9 mouse cellular contexts compared by ENCODE assay signal in the genomic region with DNA sequence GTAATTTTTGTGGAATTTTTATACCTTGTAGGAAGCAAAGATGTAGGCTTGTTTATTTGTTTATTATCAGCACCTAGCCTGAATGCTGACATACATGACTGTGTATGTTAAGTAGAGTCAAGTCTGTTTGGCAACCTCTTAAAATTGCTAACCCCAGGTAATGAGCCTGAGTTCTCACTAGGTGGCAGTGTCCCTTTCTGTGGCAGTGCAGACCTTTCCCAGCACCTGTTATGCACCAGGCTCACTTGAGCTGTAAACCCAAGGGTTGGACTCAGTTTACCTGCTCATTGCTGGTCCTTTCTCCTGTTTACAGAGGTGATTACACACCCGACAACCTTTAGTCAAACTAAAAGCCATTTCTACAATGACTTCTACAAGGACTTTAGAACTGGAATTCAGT. TPM values are rescaled to one million over a fixed set of nuclear protein-coding genes. Genes with fewer than 3 reads are reported as not detected.
DNase-seq lines count a peak whose midpoint lies in the region; ATAC-seq and TF ChIP-seq lines count a peak whose summit lies in the region.
"Had no signal": no experiment of that assay in that cellular context is flagged by ENCODE, and none has a peak within 500 bp of the region (broad histone marks: within the 10 kb centered on the region; RNA-seq: fewer than 3 reads in every experiment).

No protein-coding gene starts in this region.

- no peak overlapping the region for H3K9ac ChIP-seq in forebrain, embryonic 11.5 days (ENCODE audit: low read length)
- no peak overlapping the region for H3K9ac ChIP-seq in kidney, postnatal 0 days (ENCODE audit: low read depth, low read length)
- no peak overlapping the region for H3K9ac ChIP-seq in stomach, postnatal 0 days (ENCODE audit: low read length)
- H3K9ac ChIP-seq: limb, embryonic 13.5 days had no signal

- H3K4me2 ChIP-seq in forebrain, embryonic 11.5 days (ENCODE audit: low read depth, low read length, severe bottlenecking) = no peak overlapping the region
- H3K4me2 ChIP-seq in kidney, postnatal 0 days (ENCODE audit: low read length) = no peak overlapping the region
- no peak overlapping the region for H3K4me2 ChIP-seq in stomach, postnatal 0 days (replicated peaks; ENCODE audit: low read depth)
- H3K4me2 ChIP-seq: limb, embryonic 13.5 days had no signal

- no peak overlapping the region for H3K27ac ChIP-seq in forebrain, embryonic 11.5 days (ENCODE audit: low read depth, low read length)
- no peak overlapping the region for H3K27ac ChIP-seq in forebrain, embryonic 10.5 days
- no peak overlapping the region for H3K27ac ChIP-seq in embryonic facial prominence, embryonic 10.5 days (replicated peaks)
- no peak overlapping the region for H3K27ac ChIP-seq in kidney, postnatal 0 days
- no peak overlapping the region for H3K27ac ChIP-seq in stomach, postnatal 0 days (replicated peaks)
- H3K27ac ChIP-seq: limb, embryonic 13.5 days had no signal

- no peak for ATAC-seq in forebrain, embryonic 11.5 days (replicated peaks; ENCODE audit: low FRiP score)
- no peak for ATAC-seq in kidney, postnatal 0 days (replicated peaks; ENCODE audit: low FRiP score, low read depth)
- no peak; the same call in 1 of the 2 replicates for ATAC-seq in stomach, postnatal 0 days (ENCODE audit: low FRiP score, low TSS enrichment)

- TF ChIP-seq EP300 in stomach, postnatal 0 days (optimal IDR thresholded peaks at IDR 0.05) = no peak

- no peaks in the 10 kb centered on the region for H3K36me3 ChIP-seq in forebrain, embryonic 11.5 days (ENCODE audit: control insufficient read depth, insufficient read depth, low read length)
- peaks cover 9% of the 10 kb centered on the region; the same call in 1 of the 2 replicates for H3K36me3 ChIP-seq in forebrain, embryonic 10.5 days (replicated peaks)
- 0 out of 2 replicates have a peak, but pooled peaks cover 4% of the 10 kb centered on the region for H3K36me3 ChIP-seq in embryonic facial prominence, embryonic 10.5 days (replicated peaks)
- no peaks in the 10 kb centered on the region for H3K36me3 ChIP-seq in kidney, postnatal 0 days (ENCODE audit: insufficient read depth, low read length)
- H3K36me3 ChIP-seq in stomach, postnatal 0 days (ENCODE audit: control insufficient read depth, insufficient read depth, low read length) = no peaks in the 10 kb centered on the region
- H3K36me3 ChIP-seq: limb, embryonic 13.5 days had no signal

- no peaks in the 10 kb centered on the region for H3K27me3 ChIP-seq in forebrain, embryonic 11.5 days (ENCODE audit: control insufficient read depth, insufficient read depth, low read length)
- H3K27me3 ChIP-seq in forebrain, embryonic 10.5 days (ENCODE audit: poor library complexity, severe bottlenecking) = no peaks in the 10 kb centered on the region
- no peaks in the 10 kb centered on the region for H3K27me3 ChIP-seq in embryonic facial prominence, embryonic 10.5 days (replicated peaks; ENCODE audit: low read depth, poor library complexity, severe bottlenecking)
- H3K27me3 ChIP-seq in kidney, postnatal 0 days (ENCODE audit: insufficient read depth, low read length) = no peaks in the 10 kb centered on the region
- no peaks in the 10 kb centered on the region for H3K27me3 ChIP-seq in stomach, postnatal 0 days (ENCODE audit: control insufficient read depth, insufficient read depth, low read length)
- H3K27me3 ChIP-seq: limb, embryonic 13.5 days had no signal

- H3K4me3 ChIP-seq in forebrain, embryonic 11.5 days (ENCODE audit: low read depth, low read length) = no peak overlapping the region
- H3K4me3 ChIP-seq in forebrain, embryonic 10.5 days = no peak overlapping the region
- no peak overlapping the region for H3K4me3 ChIP-seq in embryonic facial prominence, embryonic 10.5 days
- no peak overlapping the region for H3K4me3 ChIP-seq in kidney, postnatal 0 days (replicated peaks; ENCODE audit: low read depth, low read length)
- no peak overlapping the region for H3K4me3 ChIP-seq in stomach, postnatal 0 days (ENCODE audit: low read depth, low read length)
- H3K4me3 ChIP-seq: limb, embryonic 13.5 days had no signal

- peak; percentile 64 for DNase-seq in forebrain, embryonic 11.5 days (ENCODE audit: low spot score)
- no peak for DNase-seq in forebrain, embryonic 10.5 days (ENCODE audit: extremely low spot score, low spot score)
- peak; percentile 20 for DNase-seq in urinary bladder, postnatal 25 days (ENCODE audit: low spot score)
- DNase-seq in urinary bladder, adult 2 months (ENCODE audit: low spot score) = no peak
- peak; percentile 36 for DNase-seq in embryonic facial prominence, embryonic 10.5 days (ENCODE audit: low spot score)
- peak; percentile 74 for DNase-seq in kidney, postnatal 0 days (ENCODE audit: low spot score)
- peak; percentile 39 for DNase-seq in lung, postnatal 25 days (ENCODE audit: low spot score)
- peak; percentile 59 for DNase-seq in stomach, postnatal 0 days (ENCODE audit: low spot score)

- 37% methylated on average over 1 of the region's 1 CpGs for WGBS in forebrain, embryonic 11.5 days
- WGBS in forebrain, embryonic 10.5 days = 58% methylated on average over 1 of the region's 1 CpGs
- WGBS in embryonic facial prominence, embryonic 10.5 days = 57% methylated on average over 1 of the region's 1 CpGs
- WGBS in kidney, postnatal 0 days = 41% methylated on average over 1 of the region's 1 CpGs
- WGBS in stomach, postnatal 0 days = 41% methylated on average over 1 of the region's 1 CpGs

- peak; percentile 86 for TF ChIP-seq CTCF in kidney, postnatal 0 days (IDR thresholded peaks at IDR 0.05; ENCODE audit: low read depth)
- peak; percentile 89 for TF ChIP-seq CTCF in stomach, postnatal 0 days (IDR thresholded peaks at IDR 0.05; ENCODE audit: low read depth)

- no peaks in the 10 kb centered on the region for H3K9me3 ChIP-seq in forebrain, embryonic 11.5 days (ENCODE audit: control insufficient read depth, low read length)
- no peaks in the 10 kb centered on the region for H3K9me3 ChIP-seq in forebrain, embryonic 10.5 days
- H3K9me3 ChIP-seq in embryonic facial prominence, embryonic 10.5 days = no peaks in the 10 kb centered on the region
- no peaks in the 10 kb centered on the region for H3K9me3 ChIP-seq in kidney, postnatal 0 days (replicated peaks; ENCODE audit: low read length)
- H3K9me3 ChIP-seq in stomach, postnatal 0 days (ENCODE audit: control insufficient read depth, low read length) = no peaks in the 10 kb centered on the region
- H3K9me3 ChIP-seq: limb, embryonic 13.5 days had no signal

- H3K4me1 ChIP-seq in forebrain, embryonic 11.5 days (replicated peaks; ENCODE audit: control insufficient read depth, insufficient read depth, low read length) = no peaks in the 10 kb centered on the region
- peaks cover 5% of the 10 kb centered on the region; the same call in 1 of the 2 replicates for H3K4me1 ChIP-seq in forebrain, embryonic 10.5 days
- H3K4me1 ChIP-seq in embryonic facial prominence, embryonic 10.5 days = no peaks in the 10 kb centered on the region
- H3K4me1 ChIP-seq in kidney, postnatal 0 days (replicated peaks; ENCODE audit: insufficient read depth, low read length) = no peaks in the 10 kb centered on the region
- H3K4me1 ChIP-seq in stomach, postnatal 0 days (replicated peaks; ENCODE audit: control insufficient read depth, insufficient read depth) = no peaks in the 10 kb centered on the region

RNA-seq across cellular contexts. Expression of a gene that starts 40.3 kb away (rescaled TPM):
- 24.1 and 28.9 TPM in 2 replicates for polyA plus RNA-seq in forebrain, embryonic 11.5 days (2014; fragmentation: Nextera tagmentation; extraction: Ambion mirVana)
- 16.8 and 17.9 TPM in 2 replicates for polyA plus RNA-seq in forebrain, embryonic 10.5 days (2016; fragmentation: Nextera tagmentation; extraction: Ambion mirVana)
- polyA plus RNA-seq in urinary bladder, adult 2 months (2012; rRNA removed) = 6.7 and 7.8 TPM in 2 replicates
- polyA plus RNA-seq in embryonic facial prominence, embryonic 10.5 days (2016; fragmentation: Nextera tagmentation; extraction: Ambion mirVana) = 13.2 and 13.6 TPM in 2 replicates
- polyA plus RNA-seq in kidney, postnatal 0 days (2015; fragmentation: Nextera tagmentation; extraction: Ambion mirVana) = 6.7 and 7.2 TPM in 2 replicates
- polyA plus RNA-seq in stomach, postnatal 0 days (2015; fragmentation: Nextera tagmentation; extraction: Ambion mirVana) = 4.2 and 4.5 TPM in 2 replicates

Comparison
In these comparisons a context has a peak if more than half of its experiments do, and no peak if none do; other contexts are left out.
1. DNase-seq: peak in forebrain, embryonic 11.5 days (single experiment), urinary bladder, postnatal 25 days (single experiment), embryonic facial prominence, embryonic 10.5 days (single experiment), kidney, postnatal 0 days (single experiment), lung, postnatal 25 days (single experiment) and stomach, postnatal 0 days (single experiment); none in forebrain, embryonic 10.5 days (single experiment) and urinary bladder, adult 2 months (single experiment).